Mouse (Mus musculus) lung, adult 2 months (tissue): Measurements from ENCODE around the gene Gyg.

ENCODE experiments used
- CTCF ChIP-seq: fragments of 200-500 bp; IDR thresholded peaks from 2 replicates; pipeline ENCODE4 v1.5.1; 2011; ENCODE audit warnings: mild to moderate bottlenecking, low read length, control low read depth; ENCODE audit not compliant: insufficient read depth
- POLR2A ChIP-seq: fragments of 200-500 bp; IDR thresholded peaks from 2 replicates; pipeline ENCODE4 v1.6.1; 2011; ENCODE audit warnings: low read depth, mild to moderate bottlenecking, control low read depth, low read length, borderline replicate concordance; ENCODE audit errors: extremely low read depth

- no peak for TF ChIP-seq CTCF
- TF ChIP-seq POLR2A, result no peak
These were observed 29.5 kb downstream of the Gyg start for GRCm38 (mm10) chr3:20125604-20126003.
